Mouse (Mus musculus) heart, postnatal 36 days (tissue): ENCODE results near the gene Hck. TPM values are rescaled to one million over a fixed set of nuclear protein-coding genes. Genes with fewer than 3 reads are reported as not detected.

ENCODE experiments used
- DNase-seq, 2 experiments: peaks; one replicate each; pipeline ENCODE4 v3.0.0; 2021 to 2022
- intact Hi-C: fragments of 180-260 bp; cut with DNase I; formaldehyde crosslinking; loops from one replicate; pipeline ENCODE4 v1.15.1; 2025
- total RNA-seq, 2 experiments: library from RNA; stranded (reverse); gene quantifications; 2 replicates each; pipeline ENCODE4 v1.2.3; 2021

Hck gene
- total RNA-seq, 2 experiments from 2014 or later, result 1.7 to 1.9 TPM

GRCm38 (mm10) chr2:153191242-153191641 lies 83.0 kb downstream of the Hck start:
- no peak for DNase-seq
- intact Hi-C loops, result no loop called here

- intact Hi-C loops, result no loop called here
- no peak for DNase-seq
Observed at GRCm38 (mm10) chr2:153194255-153194654, 86.0 kb downstream of the Hck start.

DNA sequence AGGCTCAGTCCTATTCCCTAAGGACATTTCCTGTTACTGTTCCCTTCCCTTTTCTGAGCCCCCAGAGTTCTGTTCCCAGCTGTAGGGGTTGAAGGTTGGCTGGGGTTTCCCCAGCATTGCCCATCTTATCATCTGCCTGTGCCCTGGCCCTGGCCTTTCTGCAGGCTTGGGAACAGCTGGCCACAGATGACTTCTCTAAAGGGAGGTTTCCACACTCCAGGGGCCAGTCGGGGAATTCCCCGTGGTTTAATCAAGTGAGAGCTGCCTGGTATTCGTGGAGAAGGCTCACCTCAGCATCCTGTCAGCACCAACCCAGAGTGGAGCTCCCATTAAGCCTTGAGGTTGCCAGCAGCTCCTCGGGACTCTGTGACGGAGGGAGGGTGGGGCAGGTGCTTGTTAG lies 90.2 kb downstream of the Hck start:
- intact Hi-C loops, result no loop called here
- DNase-seq, result peak in 1 of 2 experiments; percentile 11

DNA sequence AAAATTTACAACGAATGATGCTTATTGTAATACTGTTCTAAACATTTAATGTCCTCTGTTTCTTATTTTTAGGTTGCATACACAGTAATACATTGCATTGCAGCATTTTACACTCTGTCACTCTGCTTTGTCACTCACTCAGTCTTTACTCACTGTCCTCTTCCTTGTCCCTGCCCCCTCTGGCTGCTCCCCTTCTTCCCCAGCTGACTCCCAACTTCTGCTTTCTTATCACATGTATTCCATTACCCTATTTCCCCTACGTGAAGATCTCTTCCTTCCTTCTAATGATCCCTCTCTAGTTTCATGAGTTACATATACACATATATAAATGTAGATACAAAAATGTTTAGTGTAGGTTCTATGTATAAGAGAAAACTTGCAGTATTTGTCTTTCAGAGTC lies 90.8 kb downstream of the Hck start:
- no peak for DNase-seq
- intact Hi-C loops, result no loop called here

Other genes with a start within 250 kb of the Hck start
- gene Mylk2, start 197.1 kb upstream of the Hck start, total RNA-seq, result under 1 TPM in 1 of 2 experiments, not detected in 1; 0.22 TPM
- gene Foxs1, start 175.3 kb upstream of the Hck start, total RNA-seq, result 1 to 10 TPM; 2.8 to 3.6 TPM
- not detected for gene Dusp15, start 156.8 kb upstream of the Hck start, total RNA-seq
- not detected for gene Ttll9, start 146.0 kb upstream of the Hck start, total RNA-seq
- gene Pdrg1, start 93.0 kb upstream of the Hck start, total RNA-seq, result 100 to 1,000 TPM; 120 to 130 TPM
- not detected for gene Xkr7, start 76.6 kb upstream of the Hck start, total RNA-seq
- gene Ccm2l, start 42.5 kb upstream of the Hck start, total RNA-seq, result 10 to 100 TPM; 16.0 to 23.1 TPM
- gene Tm9sf4, start 52.8 kb downstream of the Hck start, total RNA-seq, result 10 to 100 TPM; 48.6 to 52.9 TPM
- 1 to 10 TPM; 1.0 to 1.6 TPM for gene Tspyl3, start 117.0 kb downstream of the Hck start, total RNA-seq
- 1 to 10 TPM; 4.0 to 4.2 TPM for gene Plagl2, start 133.0 kb downstream of the Hck start, total RNA-seq
- gene Pofut1, start 133.1 kb downstream of the Hck start, total RNA-seq, result 10 to 100 TPM; 13.7 to 14.6 TPM
- gene Kif3b, start 182.9 kb downstream of the Hck start, total RNA-seq, result 1 to 10 TPM; 7.3 to 8.9 TPM
- gene Asxl1, start 237.4 kb downstream of the Hck start, total RNA-seq, result 10 to 100 TPM; 23.5 to 23.8 TPM